Mouse (Mus musculus): ENCODE results near the gene Olfr801. TPM values are rescaled to one million over a fixed set of nuclear protein-coding genes. Genes with fewer than 3 reads are reported as not detected.

Gene Olfr801
- polyA plus RNA-seq (2017; shearing (Covaris generic)): not detected

DNA sequence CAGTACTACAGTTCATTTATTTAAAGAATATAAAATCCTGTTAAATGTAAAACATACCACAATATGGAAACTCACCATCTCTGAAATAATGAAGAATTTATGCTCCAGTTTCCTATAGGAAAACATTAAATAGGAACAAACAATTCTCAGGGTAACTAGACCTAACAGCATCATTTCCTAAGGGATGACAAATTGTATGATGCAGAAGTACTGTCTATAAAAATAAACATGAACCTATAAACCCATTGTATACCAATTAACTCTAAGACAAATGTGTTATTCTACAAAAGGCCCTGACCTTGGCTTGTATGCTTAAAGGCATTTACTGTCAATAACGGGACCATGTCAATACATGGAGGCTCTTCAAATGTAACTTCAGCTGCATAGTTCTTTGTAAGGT is at the start of gene Olfr801:
Olfr801 (minus strand) TSS at position 101 of the 400 bp plus-strand sequence.

DNA sequence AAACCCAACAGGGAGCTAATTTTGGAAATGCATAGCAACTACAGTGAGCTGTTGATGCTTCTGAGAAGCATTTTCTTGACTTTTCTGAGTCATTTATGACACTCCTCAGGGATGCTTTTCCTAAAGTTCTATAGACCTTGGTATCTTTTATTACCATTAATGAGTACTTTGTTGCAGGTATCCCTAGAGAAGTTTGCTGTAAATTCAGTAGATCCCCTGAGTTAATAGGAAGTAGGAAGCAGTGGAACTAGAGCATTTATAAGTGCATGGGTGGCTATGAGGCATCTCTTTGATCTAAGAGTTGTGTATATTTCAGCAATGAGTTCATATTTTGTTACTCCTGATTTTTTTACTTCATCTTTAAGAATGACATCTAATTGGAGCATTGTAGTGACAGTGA is 29.2 kb upstream of the Olfr801 start, which contains the start of gene Olfr804:
Olfr804 (plus strand) TSS at position 301 of the 400 bp plus-strand sequence.

DNA sequence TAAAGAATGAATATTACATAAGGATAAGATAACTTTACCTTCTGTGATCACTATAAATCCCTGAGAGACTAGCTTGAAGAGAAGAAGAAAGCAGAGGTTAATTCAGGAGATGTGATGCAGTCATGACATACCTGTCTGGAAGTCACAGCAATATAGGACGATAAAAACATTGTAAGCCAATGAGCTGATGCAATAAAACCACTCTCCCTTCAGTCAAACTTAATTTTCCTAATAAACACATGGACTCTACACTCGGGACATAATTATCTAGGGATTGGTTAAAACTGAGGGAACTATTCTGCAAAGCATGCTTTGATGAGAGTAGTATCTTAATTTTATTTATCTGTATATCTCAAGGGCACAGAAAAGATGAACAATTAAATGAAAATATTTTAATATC is 20.5 kb upstream of the Olfr801 start, which contains the start of gene Olfr803:
Olfr803 (minus strand) TSS at position 101 of the 400 bp plus-strand sequence.

DNA sequence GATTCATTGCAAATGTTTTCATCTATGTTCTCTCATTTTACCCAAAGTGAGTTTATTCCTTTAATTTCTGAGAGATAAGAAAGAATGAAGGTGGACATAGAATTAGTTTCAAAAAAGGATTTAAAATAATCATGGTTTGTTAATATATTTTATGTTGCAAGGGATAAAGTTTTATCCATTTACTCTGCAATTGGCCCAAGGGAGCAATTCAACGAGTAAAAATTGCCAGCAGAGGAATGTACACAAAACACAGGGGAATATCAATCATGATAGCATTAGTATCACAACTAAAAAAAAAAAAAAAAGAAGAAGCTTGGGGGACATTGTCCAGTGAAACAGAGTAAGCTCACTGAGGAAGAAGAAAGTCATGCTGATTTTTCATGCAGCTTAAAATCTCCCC is 14.4 kb upstream of the Olfr801 start, which contains the start of gene Olfr802:
Olfr802 (minus strand) TSS at position 101 of the 400 bp plus-strand sequence.

DNA sequence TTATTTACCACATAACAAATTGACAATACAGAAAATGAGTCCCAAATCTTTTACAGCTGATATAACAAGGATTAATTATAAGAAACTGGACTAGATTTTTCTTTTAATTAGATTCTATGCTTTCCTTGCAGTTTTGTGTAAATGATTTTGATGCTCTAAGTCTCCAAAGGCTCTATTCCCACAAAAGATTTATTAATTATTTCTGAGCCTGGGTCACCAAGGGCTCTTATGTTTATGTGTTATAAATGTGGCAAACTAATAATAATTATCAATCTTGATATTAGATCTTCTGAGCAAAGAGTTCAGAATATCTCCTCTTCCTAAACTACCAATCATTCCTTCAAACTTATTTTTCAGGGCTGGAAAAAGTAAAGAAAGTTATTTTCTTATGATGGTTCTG is 16.3 kb downstream of the Olfr801 start, which contains the start of gene Olfr800:
Olfr800 (plus strand) TSS at position 301 of the 400 bp plus-strand sequence.

DNA sequence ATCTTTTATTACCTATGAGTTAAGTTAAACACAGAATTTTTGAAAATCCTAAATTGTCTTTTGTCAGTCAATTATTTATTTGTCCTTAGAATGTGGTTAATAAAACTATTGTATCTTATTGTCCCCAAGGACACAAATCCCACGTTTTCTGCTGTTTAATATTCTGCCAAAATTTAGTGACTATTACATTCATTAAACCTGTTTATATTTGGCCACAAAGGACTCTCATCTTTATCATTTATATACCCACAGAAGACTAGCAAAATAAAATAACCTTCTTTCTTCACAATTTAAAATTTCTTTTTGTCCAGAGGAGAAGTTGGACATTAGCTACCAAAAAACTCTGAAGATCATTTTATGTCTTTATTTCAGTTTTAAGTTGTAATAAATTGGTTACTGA is 36.5 kb downstream of the Olfr801 start, which contains the start of gene Olfr799:
Olfr799 (plus strand) TSS at position 301 of the 400 bp plus-strand sequence.

DNA sequence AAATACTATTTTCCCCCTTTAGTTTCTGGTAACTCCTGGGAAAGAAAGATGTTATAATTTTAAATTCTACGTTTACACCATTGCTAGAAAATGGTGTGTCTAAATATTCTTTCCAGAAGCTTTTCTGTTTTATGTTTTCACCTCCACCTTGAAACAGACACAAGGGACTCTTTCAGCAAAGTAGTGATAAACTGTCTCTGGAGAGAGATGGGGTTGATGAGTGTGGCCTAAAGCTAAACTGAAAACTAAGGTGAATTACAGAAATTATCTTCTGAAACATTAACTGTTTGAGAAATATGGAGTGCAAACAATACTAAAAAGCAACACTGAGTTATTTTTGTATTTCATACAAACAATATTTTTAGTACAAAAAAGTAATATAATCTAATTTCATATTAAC is 45.8 kb downstream of the Olfr801 start, which contains the start of gene Olfr798:
Olfr798 (minus strand) TSS at position 101 of the 400 bp plus-strand sequence.

Other genes starting within 250 kb of the Olfr801 start
- not detected for gene Olfr786, start 246.6 kb downstream of the Olfr801 start, polyA plus RNA-seq (2017; shearing (Covaris generic))
- 0.05 TPM for gene Olfr787, start 212.0 kb downstream of the Olfr801 start, polyA plus RNA-seq (2017; shearing (Covaris generic))
- gene Olfr788, start 202.9 kb downstream of the Olfr801 start, polyA plus RNA-seq (2017; shearing (Covaris generic)): not detected
- gene Olfr789, start 189.1 kb downstream of the Olfr801 start, polyA plus RNA-seq (2017; shearing (Covaris generic)): not detected
- gene Olfr790, start 175.4 kb downstream of the Olfr801 start, polyA plus RNA-seq (2017; shearing (Covaris generic)): not detected
- not detected for gene Olfr791, start 152.1 kb downstream of the Olfr801 start, polyA plus RNA-seq (2017; shearing (Covaris generic))
- not detected for gene Olfr792, start 134.7 kb downstream of the Olfr801 start, polyA plus RNA-seq (2017; shearing (Covaris generic))
- gene Olfr794, start 106.2 kb downstream of the Olfr801 start, polyA plus RNA-seq (2017; shearing (Covaris generic)): not detected
- not detected for gene Olfr796, start 61.3 kb downstream of the Olfr801 start, polyA plus RNA-seq (2017; shearing (Covaris generic))
- gene Olfr798, start 45.9 kb downstream of the Olfr801 start, polyA plus RNA-seq (2017; shearing (Covaris generic)): not detected
- gene Olfr799, start 36.4 kb downstream of the Olfr801 start, polyA plus RNA-seq (2017; shearing (Covaris generic)): not detected
- gene Olfr800, start 16.2 kb downstream of the Olfr801 start, polyA plus RNA-seq (2017; shearing (Covaris generic)): not detected
- not detected for gene Olfr802, start 14.3 kb upstream of the Olfr801 start, polyA plus RNA-seq (2017; shearing (Covaris generic))
- not detected for gene Olfr803, start 20.4 kb upstream of the Olfr801 start, polyA plus RNA-seq (2017; shearing (Covaris generic))
- not detected for gene Olfr804, start 29.3 kb upstream of the Olfr801 start, polyA plus RNA-seq (2017; shearing (Covaris generic))
- gene Olfr805, start 55.5 kb upstream of the Olfr801 start, polyA plus RNA-seq (2017; shearing (Covaris generic)): not detected
- gene Olfr806, start 68.1 kb upstream of the Olfr801 start, polyA plus RNA-seq (2017; shearing (Covaris generic)): not detected
- not detected for gene Olfr807, start 83.9 kb upstream of the Olfr801 start, polyA plus RNA-seq (2017; shearing (Covaris generic))
- not detected for gene Olfr808, start 91.6 kb upstream of the Olfr801 start, polyA plus RNA-seq (2017; shearing (Covaris generic))
- gene Olfr809, start 100.8 kb upstream of the Olfr801 start, polyA plus RNA-seq (2017; shearing (Covaris generic)): not detected
- gene Olfr810, start 121.1 kb upstream of the Olfr801 start, polyA plus RNA-seq (2017; shearing (Covaris generic)): not detected
- not detected for gene Olfr811, start 130.5 kb upstream of the Olfr801 start, polyA plus RNA-seq (2017; shearing (Covaris generic))
- not detected for gene Olfr812, start 172.2 kb upstream of the Olfr801 start, polyA plus RNA-seq (2017; shearing (Covaris generic))
- gene Olfr813, start 181.5 kb upstream of the Olfr801 start, polyA plus RNA-seq (2017; shearing (Covaris generic)): not detected
- gene Olfr814, start 206.0 kb upstream of the Olfr801 start, polyA plus RNA-seq (2017; shearing (Covaris generic)): 0.13 TPM
- gene Olfr815, start 232.0 kb upstream of the Olfr801 start, polyA plus RNA-seq (2017; shearing (Covaris generic)): not detected
- gene Olfr816, start 241.7 kb upstream of the Olfr801 start, polyA plus RNA-seq (2017; shearing (Covaris generic)): not detected